Mouse (Mus musculus) embryonic facial prominence, embryonic 11.5 days (tissue): ENCODE measurements around the gene Gm11172. TPM values are rescaled to one million over a fixed set of nuclear protein-coding genes. Genes with fewer than 3 reads are reported as not detected.

Experiments
- ATAC-seq: fragments of 200-750 bp; cut with Nextera tagmentation; replicated peaks from 2 replicates; pipeline ENCODE4 v1.8.0; 2017; ENCODE audit warnings: low read depth; ENCODE audit not compliant: insufficient number of reproducible peaks, low FRiP score, low TSS enrichment
- DNase-seq: peaks from one replicate; pipeline ENCODE4 v3.0.0-alpha.2; 2015; ENCODE audit warnings: low spot score
- H3K27ac ChIP-seq: fragments of 300-500 bp; sonication (generic); replicated peaks from 2 replicates; pipeline ENCODE4 v1.5.1; 2014; ENCODE audit warnings: mild to moderate bottlenecking, low read depth, low read length, control low read depth
- H3K27me3 ChIP-seq: fragments of 300-500 bp; sonication (generic); 2 replicates; pipeline ENCODE4 v1.6.1; 2014; ENCODE audit warnings: mild to moderate bottlenecking, low read length, moderate library complexity, mixed read lengths; ENCODE audit not compliant: control insufficient read depth, insufficient read depth
- H3K36me3 ChIP-seq: fragments of 300-500 bp; sonication (generic); replicated peaks from 2 replicates; pipeline ENCODE4 v1.6.1; 2014; ENCODE audit warnings: low read depth, mild to moderate bottlenecking, low read length, moderate library complexity, mixed read lengths; ENCODE audit not compliant: control insufficient read depth, insufficient read depth
- H3K4me1 ChIP-seq: fragments of 300-500 bp; sonication (generic); 2 replicates; pipeline ENCODE4 v1.6.1; 2014; ENCODE audit warnings: low read length, mixed read lengths; ENCODE audit not compliant: control insufficient read depth, insufficient read depth
- H3K4me2 ChIP-seq: fragments of 300-500 bp; sonication (generic); 2 replicates; pipeline ENCODE4 v1.6.1; 2014; ENCODE audit warnings: low read depth, mild to moderate bottlenecking, control low read depth, low read length, moderate library complexity
- H3K4me3 ChIP-seq: fragments of 300-500 bp; sonication (generic); 2 replicates; pipeline ENCODE4 v1.5.1; 2014; ENCODE audit warnings: low read depth, low read length, control low read depth
- H3K9ac ChIP-seq: fragments of 300-500 bp; sonication (generic); replicated peaks from 2 replicates; pipeline ENCODE4 v1.6.1; 2014; ENCODE audit warnings: mild to moderate bottlenecking, control low read depth, low read length
- H3K9me3 ChIP-seq: fragments of 300-500 bp; sonication (generic); replicated peaks from 2 replicates; pipeline ENCODE4 v1.6.1; 2016; ENCODE audit warnings: mild to moderate bottlenecking, low read length, inconsistent platforms, mixed read lengths; ENCODE audit not compliant: control insufficient read depth
- whole genome bisulfite sequencing: fragments of 180-500 bp; shearing (Covaris S2); extraction: QIAGEN DNeasy Blood & Tissue Kit; methylation state at CpG from one replicate; pipeline ENCODE4 v1.1.7; 2014; 5-methylcytosine and 5-hydroxymethylcytosine counted together
- polyA plus RNA-seq: library from polyadenylated mRNA; unstranded; fragments of >200 nt; fragmentation: Nextera tagmentation; extraction: Ambion mirVana; gene quantifications from 2 replicates; pipeline ENCODE4 v1.2.1, GENCODE M21; 2014

Gene Gm11172
- polyA plus RNA-seq, 1 experiment from 2014 or later = not detected

DNA sequence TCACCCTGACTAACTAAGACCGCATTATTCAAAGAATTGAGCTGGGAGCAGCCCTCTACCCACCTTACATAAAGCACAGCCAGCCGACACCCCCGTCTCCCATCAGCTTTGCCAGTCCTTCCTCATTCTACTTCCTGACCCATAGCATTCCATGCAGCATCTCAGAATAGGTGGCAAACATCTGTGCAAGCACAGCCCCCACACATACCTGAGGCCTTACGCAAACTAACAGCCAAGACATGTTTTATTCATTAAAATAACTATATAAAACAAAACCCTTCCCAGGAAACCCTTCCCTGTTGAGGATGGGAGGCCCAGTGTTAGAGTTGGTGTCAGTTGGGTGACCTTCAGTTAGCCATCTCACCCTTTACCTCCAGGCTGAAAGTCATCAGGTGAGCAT lies 13.1 kb downstream of the Gm11172 start:
- H3K4me1 ChIP-seq = no peaks in the 10 kb centered on the region; the same call in 1 of the 2 replicates
- H3K4me3 ChIP-seq = no peak overlapping the region
- no peak overlapping the region for H3K27ac ChIP-seq
- H3K9me3 ChIP-seq = no peaks in the 10 kb centered on the region
- H3K4me2 ChIP-seq = no peak overlapping the region
- ATAC-seq = no peak
- WGBS = 79% methylated on average over 4 of the region's 4 CpGs
- no peaks in the 10 kb centered on the region for H3K36me3 ChIP-seq
- no peak for DNase-seq
- no peaks in the 10 kb centered on the region for H3K27me3 ChIP-seq
- no peak overlapping the region for H3K9ac ChIP-seq

DNA sequence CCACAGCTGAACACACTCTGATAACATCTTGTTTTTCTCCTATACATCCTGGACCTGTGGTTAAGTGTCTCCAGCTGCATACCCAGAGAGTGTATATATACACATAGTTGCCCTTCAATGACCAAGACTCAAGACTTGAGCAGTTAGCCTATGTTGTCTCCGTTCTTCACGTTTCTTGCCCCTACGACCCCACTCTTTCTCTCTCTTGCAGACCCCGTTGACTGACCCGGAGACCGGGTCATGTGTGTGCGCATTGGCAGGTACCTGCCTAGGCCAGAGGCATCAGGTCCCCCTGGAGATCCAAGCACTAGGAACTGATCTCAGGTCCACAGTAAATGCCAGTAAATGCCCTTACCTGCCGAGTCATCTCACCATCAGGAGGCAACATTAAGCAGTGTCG lies 14.6 kb downstream of the Gm11172 start:
- no peak overlapping the region for H3K4me2 ChIP-seq
- H3K9me3 ChIP-seq = no peaks in the 10 kb centered on the region
- H3K27ac ChIP-seq = no peak overlapping the region
- WGBS = 88% methylated on average over 9 of the region's 9 CpGs
- no peaks in the 10 kb centered on the region for H3K27me3 ChIP-seq
- no peak for ATAC-seq
- H3K4me1 ChIP-seq = no peaks in the 10 kb centered on the region
- no peaks in the 10 kb centered on the region for H3K36me3 ChIP-seq
- H3K4me3 ChIP-seq = no peak overlapping the region
- no peak for DNase-seq
- H3K9ac ChIP-seq = no peak overlapping the region

DNA sequence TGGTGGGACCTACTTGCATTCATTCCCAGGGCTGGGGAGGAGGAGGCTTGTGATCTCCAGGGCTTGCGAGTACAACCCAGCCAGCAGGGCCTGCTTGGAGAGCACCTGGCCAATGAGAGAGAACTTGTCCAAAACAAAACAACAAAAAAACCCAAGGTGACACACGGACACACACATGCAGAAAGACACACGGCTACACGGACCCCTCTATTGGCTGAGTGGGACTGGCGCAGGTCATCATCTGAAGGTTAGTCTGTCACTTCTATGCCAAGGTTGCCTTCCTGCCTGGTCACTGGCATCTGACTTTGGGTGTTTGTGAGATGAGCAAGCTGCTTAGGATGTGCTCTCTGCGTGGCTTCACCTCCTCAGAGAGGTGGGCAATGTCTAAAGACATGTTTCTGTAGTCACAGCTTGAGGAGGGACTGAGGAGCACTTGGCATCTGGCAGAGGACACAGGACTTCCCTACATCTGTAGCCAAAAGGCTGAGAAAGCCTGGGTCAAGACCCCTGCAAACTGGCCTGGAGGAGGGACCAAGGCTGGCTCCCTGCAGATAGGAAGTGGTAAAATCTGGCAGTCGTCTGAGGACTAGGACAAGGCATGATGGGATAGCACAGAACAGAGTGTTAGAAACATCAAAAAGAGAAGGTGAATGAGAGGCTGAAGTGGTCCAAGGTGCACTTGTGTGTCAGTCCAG lies 15.2 kb downstream of the Gm11172 start:
- WGBS = 77% methylated on average over 7 of the region's 7 CpGs
- no peaks in the 10 kb centered on the region for H3K36me3 ChIP-seq
- H3K4me1 ChIP-seq = no peaks in the 10 kb centered on the region
- no peak overlapping the region for H3K4me2 ChIP-seq
- no peak overlapping the region for H3K27ac ChIP-seq
- no peak for DNase-seq
- no peak overlapping the region for H3K9ac ChIP-seq
- no peak overlapping the region for H3K4me3 ChIP-seq
- no peaks in the 10 kb centered on the region for H3K9me3 ChIP-seq
- ATAC-seq = no peak
- H3K27me3 ChIP-seq = no peaks in the 10 kb centered on the region

DNA sequence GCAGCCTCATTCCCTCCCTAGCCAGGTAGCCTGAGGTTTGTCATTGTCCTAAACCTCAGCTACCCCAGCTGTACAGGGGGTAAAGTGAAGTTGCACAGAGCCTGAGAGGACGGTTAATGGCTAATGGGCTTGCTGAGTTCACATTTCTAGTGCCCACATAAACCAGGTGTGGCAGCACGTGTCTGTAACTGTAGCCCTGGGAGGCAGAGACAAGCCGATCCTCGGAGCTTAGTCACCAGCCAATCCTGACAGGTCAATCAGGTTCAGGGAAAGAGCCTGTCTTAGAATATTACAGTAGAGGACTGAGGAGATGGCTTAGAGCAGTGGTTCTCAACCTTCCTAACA lies 15.7 kb downstream of the Gm11172 start:
- Histone ChIP-seq H3K36me3 (no peaks in the 10 kb centered on the region), H3K27ac (no peak overlapping the region), H3K4me2 (no peak overlapping the region), H3K27me3 (no peaks in the 10 kb centered on the region), H3K9ac (no peak overlapping the region), H3K9me3 (no peaks in the 10 kb centered on the region), H3K4me3 (no peak overlapping the region), H3K4me1 (no peaks in the 10 kb centered on the region)
- DNase-seq (no peak), ATAC-seq (no peak)
- WGBS = 77% methylated on average over 4 of the region's 4 CpGs

DNA sequence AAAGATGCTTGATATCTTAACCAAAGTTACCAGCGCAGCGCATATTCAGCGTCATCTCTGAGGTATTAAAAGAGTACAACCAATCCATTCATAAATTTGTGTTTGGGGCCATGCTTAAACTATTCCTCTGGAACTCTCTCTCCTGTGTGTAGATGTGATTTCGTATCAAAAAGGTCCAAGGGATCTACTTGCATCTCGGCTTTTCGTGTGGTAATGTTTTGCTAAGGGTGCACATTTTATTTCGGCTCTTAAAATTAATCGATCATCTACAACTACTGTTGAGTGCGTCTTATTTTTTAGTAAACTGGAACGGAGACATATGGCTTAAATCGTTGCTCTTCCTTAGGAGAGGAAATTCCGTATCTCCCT lies 21.8 kb downstream of the Gm11172 start:
- H3K27ac ChIP-seq = no peak overlapping the region
- H3K4me3 ChIP-seq = peak overlapping the region; percentile 57
- H3K27me3 ChIP-seq = no peaks in the 10 kb centered on the region
- ATAC-seq (no peak), DNase-seq (peak; percentile 30)
- WGBS = 8% methylated on average over 12 of the region's 12 CpGs
- peak overlapping the region; percentile 39 for H3K9ac ChIP-seq
- H3K4me1 ChIP-seq = no peaks in the 10 kb centered on the region
- H3K4me2 ChIP-seq = peak overlapping the region; percentile 71
- H3K9me3 ChIP-seq = no peaks in the 10 kb centered on the region
- no peaks in the 10 kb centered on the region for H3K36me3 ChIP-seq

DNA sequence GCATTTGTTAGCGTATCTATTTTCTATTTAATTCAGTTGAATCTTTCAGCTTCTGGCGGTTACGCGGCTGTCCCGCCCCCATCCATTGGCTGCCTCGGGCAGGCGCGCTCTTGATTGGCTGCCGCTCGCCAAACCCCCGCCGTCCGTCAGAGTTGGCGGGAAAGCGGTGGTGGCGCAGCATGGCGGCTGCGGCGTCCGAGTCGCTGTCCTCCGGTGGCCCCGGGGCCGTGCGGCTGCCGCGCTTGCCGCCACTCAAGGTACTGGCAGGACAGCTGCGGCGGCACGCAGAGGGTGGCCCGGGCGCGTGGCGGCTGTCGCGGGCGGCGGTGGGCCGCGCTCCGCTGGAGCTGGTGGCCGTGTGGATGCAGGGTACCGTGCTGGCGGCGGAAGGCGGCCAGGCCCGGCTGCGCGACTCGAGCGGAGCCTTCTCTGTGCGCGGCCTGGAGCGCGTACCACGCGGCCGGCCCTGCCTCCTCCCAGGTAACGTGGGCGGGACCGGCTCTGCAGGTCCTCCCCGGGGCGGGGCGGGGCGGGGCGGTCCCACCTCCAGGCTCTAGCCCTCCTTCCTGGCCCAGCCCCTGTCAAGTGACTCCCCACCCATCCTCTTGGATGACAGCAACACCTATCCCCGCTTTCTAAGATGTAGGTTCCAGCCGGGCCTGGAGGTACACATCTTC lies 22.3 kb downstream of the Gm11172 start, which contains the start of gene Rmi2:
Gene Rmi2 (plus strand): TSS at position 149 of the 677 bp plus-strand sequence.
- Histone ChIP-seq H3K4me3 (peak within 1 kb of the TSS; percentile 57), H3K4me2 (peak within 1 kb of the TSS; percentile 71), H3K27ac (peak within 1 kb of the TSS; percentile 23), H3K9me3 (no peaks in the 10 kb centered on the region), H3K4me1 (no peaks in the 10 kb centered on the region), H3K36me3 (no peaks in the 10 kb centered on the region), H3K27me3 (no peaks in the 10 kb centered on the region), H3K9ac (peak within 1 kb of the TSS; percentile 71)
- under 1% methylated on average over 56 of the region's 69 CpGs for WGBS
- peak; percentile 94 for DNase-seq
- ATAC-seq = peak; percentile 89

DNA sequence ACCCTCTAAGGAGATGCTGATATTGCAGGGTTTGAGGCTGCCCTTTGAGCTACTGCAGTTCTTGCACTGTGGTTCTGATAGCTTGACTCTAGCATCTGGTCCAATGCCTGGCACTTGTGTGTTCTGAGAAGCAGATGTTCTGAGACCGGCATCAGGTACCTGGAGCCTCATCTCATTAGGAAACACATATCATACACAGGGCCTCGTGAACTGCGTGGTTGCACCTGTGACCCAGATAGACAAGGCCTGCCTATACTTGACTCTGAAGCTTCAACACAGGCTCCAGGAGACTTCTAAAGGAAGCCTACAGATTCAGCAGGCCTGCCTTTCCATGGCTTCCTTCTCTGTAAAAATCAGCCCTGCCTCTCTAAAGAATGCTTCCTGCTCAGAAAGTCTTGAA lies 23.7 kb downstream of the Gm11172 start:
- H3K4me1 ChIP-seq = no peaks in the 10 kb centered on the region
- no peaks in the 10 kb centered on the region for H3K27me3 ChIP-seq
- H3K4me3 ChIP-seq = no peak overlapping the region
- ATAC-seq (no peak), DNase-seq (no peak)
- WGBS = 90% methylated on average over 3 of the region's 3 CpGs
- no peaks in the 10 kb centered on the region for H3K9me3 ChIP-seq
- H3K9ac ChIP-seq = no peak overlapping the region
- H3K4me2 ChIP-seq = no peak overlapping the region
- H3K36me3 ChIP-seq = no peaks in the 10 kb centered on the region
- no peak overlapping the region for H3K27ac ChIP-seq

DNA sequence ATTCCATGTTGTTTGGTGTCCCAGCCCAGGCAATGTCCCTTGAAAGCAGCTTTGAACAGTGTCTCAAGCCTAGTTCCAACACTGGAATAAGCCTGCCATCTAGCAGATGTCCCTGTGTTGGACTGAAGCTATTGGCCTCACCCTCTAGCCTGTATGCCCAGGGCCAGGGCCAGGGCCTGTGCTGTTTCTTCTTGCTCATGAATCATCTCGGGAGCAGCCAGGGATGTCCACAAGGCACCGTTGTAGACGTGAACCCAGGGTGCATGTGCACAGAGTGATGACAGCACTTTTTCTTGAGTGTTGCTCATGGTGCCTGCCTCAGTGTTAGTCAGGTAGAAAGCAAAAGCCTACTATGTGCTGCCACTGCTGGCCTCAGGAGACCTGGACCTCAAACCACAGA lies 24.5 kb downstream of the Gm11172 start:
- Histone ChIP-seq H3K27me3 (no peaks in the 10 kb centered on the region), H3K9me3 (no peaks in the 10 kb centered on the region), H3K27ac (no peak overlapping the region), H3K36me3 (no peaks in the 10 kb centered on the region), H3K4me2 (no peak overlapping the region), H3K4me3 (no peak overlapping the region), H3K9ac (no peak overlapping the region), H3K4me1 (no peaks in the 10 kb centered on the region)
- 100% methylated on average over 3 of the region's 3 CpGs for WGBS
- no peak for DNase-seq
- ATAC-seq = no peak
